Mouse (Mus musculus): ENCODE data around the gene Sik3. TPM values are rescaled to one million over a fixed set of nuclear protein-coding genes. Genes with fewer than 3 reads are reported as not detected.
"Not testable (repeated sequence)": the region's sequence is repeated elsewhere in the genome, so short reads cannot be mapped to it uniquely, and the experiment has no call there.

Gene Sik3
- polyA plus RNA-seq, 2 experiments from 2014 or later = 12.8 to 16.0 TPM

GRCm38 (mm10) chr9:46060249-46060648 is 47.6 kb downstream of the Sik3 start:
- no peak for ATAC-seq

GRCm38 (mm10) chr9:46061696-46062425 is 49.2 kb downstream of the Sik3 start:
- ATAC-seq = no peak

GRCm38 (mm10) chr9:46064331-46064730 is 51.7 kb downstream of the Sik3 start:
- ATAC-seq = no peak

- ATAC-seq = no peak
Observed at GRCm38 (mm10) chr9:46066711-46067110, 54.1 kb downstream of the Sik3 start.

- ATAC-seq = no peak
Observed at GRCm38 (mm10) chr9:46067691-46068090, 55.1 kb downstream of the Sik3 start.

- ATAC-seq = no peak
Observed at GRCm38 (mm10) chr9:46069013-46069412, 56.4 kb downstream of the Sik3 start.

- no peak for ATAC-seq
Observed at GRCm38 (mm10) chr9:46072101-46072835, 59.6 kb downstream of the Sik3 start.

- peak; percentile 47 for ATAC-seq
Observed at GRCm38 (mm10) chr9:46073443-46073842, 60.8 kb downstream of the Sik3 start.

GRCm38 (mm10) chr9:46075578-46075977 is 63.0 kb downstream of the Sik3 start:
- no peak for ATAC-seq

GRCm38 (mm10) chr9:46082381-46082821 is 69.8 kb downstream of the Sik3 start:
- no peak for ATAC-seq

GRCm38 (mm10) chr9:46083490-46083893 is 70.9 kb downstream of the Sik3 start:
- ATAC-seq = peak; percentile 92

GRCm38 (mm10) chr9:46085898-46086297 is 73.3 kb downstream of the Sik3 start:
- no peak for ATAC-seq

- ATAC-seq = no peak
Observed at GRCm38 (mm10) chr9:46086826-46087225, 74.2 kb downstream of the Sik3 start.

- ATAC-seq = no peak
Observed at GRCm38 (mm10) chr9:46087461-46087860, 74.8 kb downstream of the Sik3 start.

GRCm38 (mm10) chr9:46088722-46089121 is 76.1 kb downstream of the Sik3 start:
- no peak for ATAC-seq

- no peak for ATAC-seq
Observed at GRCm38 (mm10) chr9:46090066-46090465, 77.4 kb downstream of the Sik3 start.

- not testable (repeated sequence) for ATAC-seq
Observed at GRCm38 (mm10) chr9:46091157-46091556, 78.5 kb downstream of the Sik3 start.

- ATAC-seq = no peak
Observed at GRCm38 (mm10) chr9:46092633-46093032, 80.0 kb downstream of the Sik3 start.

GRCm38 (mm10) chr9:46098360-46098985 is 85.9 kb downstream of the Sik3 start:
- ATAC-seq = no peak

- ATAC-seq = no peak
Observed at GRCm38 (mm10) chr9:46099107-46099506, 86.5 kb downstream of the Sik3 start.

- no peak for ATAC-seq
Observed at GRCm38 (mm10) chr9:46103154-46103553, 90.5 kb downstream of the Sik3 start.

- ATAC-seq = no peak
Observed at GRCm38 (mm10) chr9:46106105-46106504, 93.5 kb downstream of the Sik3 start.

GRCm38 (mm10) chr9:46110648-46111047 is 98.0 kb downstream of the Sik3 start:
- no peak for ATAC-seq

GRCm38 (mm10) chr9:46111334-46111733 is 98.7 kb downstream of the Sik3 start:
- ATAC-seq = no peak

Data from CD4-positive, CD25-positive, alpha-beta regulatory T cell, adult 4 months (primary cell).